Mouse (Mus musculus) embryonic fibroblast, embryonic 13.5 days (primary cell): Measurements from ENCODE around the gene Asgr2.

Source experiments
- CTCF ChIP-seq: IDR thresholded peaks from 2 replicates; pipeline ENCODE4 v1.5.1; 2011; ENCODE audit warnings: mild to moderate bottlenecking, control low read depth, low read length, moderate library complexity, borderline replicate concordance; ENCODE audit not compliant: insufficient read depth
- POLR2A ChIP-seq: IDR thresholded peaks from 2 replicates; pipeline ENCODE4 v1.6.1; 2011; ENCODE audit warnings: low read depth, mild to moderate bottlenecking, control low read depth, low read length, moderate library complexity

DNA sequence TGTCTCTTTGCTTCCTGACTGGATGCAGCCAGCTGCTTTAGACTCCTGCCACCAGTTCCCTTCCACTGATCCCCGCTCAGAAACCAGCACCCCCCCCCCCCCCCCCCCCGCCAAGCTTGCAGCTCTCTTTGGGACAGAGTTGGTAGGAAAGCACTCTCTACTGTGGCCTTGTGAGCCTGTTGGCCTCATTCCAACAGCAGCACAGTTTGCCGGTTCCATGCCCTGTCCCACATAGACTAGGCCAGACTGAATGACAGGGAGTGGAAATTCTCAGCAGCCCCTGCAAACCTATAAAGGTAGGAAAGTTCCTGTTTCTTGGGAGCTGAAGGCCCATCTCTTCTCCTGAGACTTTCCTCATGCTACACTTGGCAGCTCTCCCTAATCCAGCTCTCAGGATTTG is 15.0 kb upstream of the Asgr2 start:
- no peak for TF ChIP-seq CTCF
- no peak for TF ChIP-seq POLR2A
